28 mouse cellular contexts compared by ENCODE assay signal in genomic region chr5:100477604-100478003, GRCm38 (mm10).
"Had no signal": no experiment of that assay in that cellular context is flagged by ENCODE, and none has a peak within 500 bp of the region (broad histone marks: within the 10 kb centered on the region; RNA-seq: fewer than 3 reads in every experiment).

No protein-coding gene starts in this region.

- H3K27me3 ChIP-seq: heart, embryonic 12.5 days; hindbrain, embryonic 12.5 days; intestine, embryonic 15.5 days; kidney, embryonic 15.5 days; limb, embryonic 13.5 days; limb, embryonic 15.5 days; liver, embryonic 12.5 days had no signal

- H3K9ac ChIP-seq: heart, embryonic 12.5 days; hindbrain, embryonic 12.5 days; hindbrain, embryonic 14.5 days; intestine, embryonic 15.5 days; kidney, embryonic 15.5 days; limb, embryonic 13.5 days; limb, embryonic 15.5 days; liver, embryonic 12.5 days; liver, embryonic 14.5 days had no signal

- H3K9me3 ChIP-seq: heart, embryonic 10.5 days; heart, embryonic 12.5 days; hindbrain, embryonic 10.5 days; hindbrain, embryonic 12.5 days; intestine, embryonic 15.5 days; kidney, embryonic 15.5 days; limb, embryonic 13.5 days; limb, embryonic 15.5 days; liver, embryonic 12.5 days had no signal

- H3K4me2 ChIP-seq: heart, embryonic 12.5 days; hindbrain, embryonic 12.5 days; hindbrain, embryonic 14.5 days; intestine, embryonic 15.5 days; kidney, embryonic 15.5 days; limb, embryonic 13.5 days; limb, embryonic 15.5 days; liver, embryonic 12.5 days had no signal

- ATAC-seq: hindbrain, embryonic 16.5 days; inflammation-experienced regulatory T-cells, adult 6 months; intestine, embryonic 15.5 days; intestine, postnatal 0 days; liver, embryonic 12.5 days had no signal

- H3K4me3 ChIP-seq: gastrocnemius, adult 2 months; heart, embryonic 10.5 days; heart, embryonic 12.5 days; hindbrain, embryonic 10.5 days; hindbrain, embryonic 12.5 days; intestine, embryonic 15.5 days; kidney, embryonic 15.5 days; layer of hippocampus, adult 2 months; limb, embryonic 13.5 days; limb, embryonic 15.5 days; liver, embryonic 12.5 days had no signal

- H3K27ac ChIP-seq: gastrocnemius, adult 2 months; heart, embryonic 10.5 days; hindbrain, embryonic 10.5 days; hindbrain, embryonic 12.5 days; hindbrain, embryonic 14.5 days; intestine, embryonic 15.5 days; kidney, embryonic 15.5 days; layer of hippocampus, adult 2 months; limb, embryonic 13.5 days; limb, embryonic 15.5 days; liver, embryonic 12.5 days; liver, embryonic 14.5 days had no signal

- DNase-seq: gastrocnemius, adult 2 months; gastrocnemius, postnatal 10 days; gastrocnemius, postnatal 25 days; heart, adult 18-20 months; heart, postnatal 10 days; heart, postnatal 36 days; kidney, adult 18-20 months; kidney, adult 9 months; kidney, postnatal 10 days; kidney, postnatal 25 days; kidney, postnatal 4 days; layer of hippocampus, postnatal 36 days; left cerebral cortex, postnatal 4 days had no signal

- H3K4me1 ChIP-seq: heart, embryonic 10.5 days; heart, embryonic 12.5 days; hindbrain, embryonic 10.5 days; hindbrain, embryonic 12.5 days; intestine, embryonic 15.5 days; kidney, embryonic 15.5 days; limb, embryonic 13.5 days; limb, embryonic 15.5 days; liver, embryonic 12.5 days had no signal
